Mouse (Mus musculus): ENCODE results near the gene Upk3b. TPM values are rescaled to one million over a fixed set of nuclear protein-coding genes. Genes with fewer than 3 reads are reported as not detected.

Gene Upk3b
- not detected for total RNA-seq (2021)
- long read RNA-seq, experiment 1: 0 reads
- long read RNA-seq, experiment 2: 0 reads

GRCm38 (mm10) chr5:136038258-136039214 is at the start of gene Upk3b:
TSS of gene Upk3b (plus strand) at chr5:136038496.
- no peak within 1 kb of the TSS for H3K4me3 ChIP-seq
- no peak within 1 kb of the TSS for H3K27ac ChIP-seq
- no peak for TF ChIP-seq CTCF (IDR thresholded peaks at IDR 0.05)
- no peak for DNase-seq (ENCODE audit: extremely low spot score in 1 of 2, low spot score in 2 of 2)
- intact Hi-C loops (cut with DNase I): no loop called here

DNA sequence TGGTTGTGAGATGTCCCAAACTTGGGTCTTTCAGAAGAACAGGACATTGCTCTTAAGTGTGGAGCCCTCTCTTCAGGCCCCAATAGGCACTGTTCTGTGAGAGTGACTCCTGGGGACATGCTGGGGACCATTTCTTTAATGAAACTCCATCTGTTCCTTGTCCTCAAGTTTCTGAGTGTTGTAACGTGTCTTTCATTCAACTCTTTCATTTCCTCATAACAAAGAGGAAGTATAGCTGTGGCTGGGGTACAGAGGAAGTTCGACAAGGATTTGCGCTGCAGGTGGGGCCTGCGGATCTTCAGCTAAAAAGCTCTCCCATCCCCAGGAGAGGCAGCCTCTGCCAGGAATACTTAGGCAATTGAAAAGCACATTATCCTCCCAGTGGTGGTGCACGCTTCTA is 47.7 kb upstream of the Upk3b start:
- intact Hi-C loops (cut with DNase I): no loop called here
- no peak for TF ChIP-seq CTCF (IDR thresholded peaks at IDR 0.05)
- no peak overlapping the region for H3K27ac ChIP-seq
- no peak overlapping the region for H3K4me3 ChIP-seq
- DNase-seq (ENCODE audit: extremely low spot score in 1 of 2, low spot score in 2 of 2): no peak

DNA sequence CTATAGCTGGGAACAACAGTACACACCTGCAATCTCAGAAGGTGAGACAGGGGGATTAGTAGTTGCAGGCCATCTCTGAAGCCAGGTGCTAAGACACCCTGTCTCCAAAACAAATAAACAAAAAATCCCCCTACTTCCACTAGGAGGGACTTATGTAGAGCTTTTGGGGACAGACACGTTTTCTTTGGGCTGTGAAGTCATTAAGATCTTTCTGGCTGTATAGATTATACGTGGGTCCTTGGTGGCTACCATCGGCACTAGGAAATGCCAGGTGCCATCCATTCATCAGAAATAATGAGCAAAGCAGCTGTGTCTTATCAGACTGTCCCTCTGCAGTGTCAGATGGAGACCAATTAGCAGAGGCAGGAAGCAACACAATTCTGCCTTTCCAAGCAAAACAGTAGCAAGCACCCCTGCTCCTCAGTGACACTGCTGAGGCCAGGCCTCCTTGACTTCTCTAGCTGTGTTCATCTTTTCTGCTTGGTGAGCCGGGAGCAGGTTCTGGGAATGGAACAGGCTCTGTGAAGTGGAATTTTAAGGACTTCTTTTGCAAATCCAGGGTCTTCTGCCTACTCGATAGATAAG is 44.8 kb upstream of the Upk3b start:
- Histone ChIP-seq H3K27ac (no peak overlapping the region), H3K4me3 (no peak overlapping the region)
- DNase-seq (ENCODE audit: extremely low spot score in 1 of 2, low spot score in 2 of 2): no peak
- TF ChIP-seq CTCF (IDR thresholded peaks at IDR 0.05): no peak
- intact Hi-C loops (cut with DNase I): no loop called here

DNA sequence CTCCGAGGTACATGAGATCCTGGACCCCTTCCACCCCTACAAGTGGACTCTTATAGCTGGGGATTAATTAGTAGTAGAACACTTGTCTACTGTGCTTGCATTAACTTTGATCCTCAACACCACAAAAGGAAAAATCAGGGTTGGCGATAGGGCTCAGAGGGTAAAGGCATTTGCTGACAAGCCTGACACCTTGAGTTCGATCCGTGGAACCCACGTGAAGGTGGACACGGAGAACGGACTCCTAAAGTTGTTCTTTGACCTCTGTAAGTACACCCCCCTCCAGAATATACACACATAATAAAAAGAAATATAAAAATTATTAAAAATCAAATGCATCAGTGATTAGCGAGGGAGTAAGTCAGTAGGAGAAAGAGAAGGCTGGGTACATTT is 44.0 kb upstream of the Upk3b start:
- no peak for TF ChIP-seq CTCF (IDR thresholded peaks at IDR 0.05)
- intact Hi-C loops (cut with DNase I): no loop called here
- no peak for DNase-seq (ENCODE audit: extremely low spot score in 1 of 2, low spot score in 2 of 2)
- Histone ChIP-seq H3K27ac (no peak overlapping the region), H3K4me3 (peak overlapping the region; percentile 81)

- TF ChIP-seq CTCF (IDR thresholded peaks at IDR 0.05): peak; percentile 40
- DNase-seq (ENCODE audit: extremely low spot score in 1 of 2, low spot score in 2 of 2): peak; percentile 88 to 89
- H3K4me3 ChIP-seq: peak within 1 kb of the TSS; percentile 81
- peak within 1 kb of the TSS; percentile 85 for H3K27ac ChIP-seq
- intact Hi-C loops (cut with DNase I): no loop called here
These were observed 43.3 kb upstream of the Upk3b start, which contains the start of gene Dtx2 for GRCm38 (mm10) chr5:135994725-135995687. TSS of gene Dtx2 (plus strand) at chr5:135994800.

DNA sequence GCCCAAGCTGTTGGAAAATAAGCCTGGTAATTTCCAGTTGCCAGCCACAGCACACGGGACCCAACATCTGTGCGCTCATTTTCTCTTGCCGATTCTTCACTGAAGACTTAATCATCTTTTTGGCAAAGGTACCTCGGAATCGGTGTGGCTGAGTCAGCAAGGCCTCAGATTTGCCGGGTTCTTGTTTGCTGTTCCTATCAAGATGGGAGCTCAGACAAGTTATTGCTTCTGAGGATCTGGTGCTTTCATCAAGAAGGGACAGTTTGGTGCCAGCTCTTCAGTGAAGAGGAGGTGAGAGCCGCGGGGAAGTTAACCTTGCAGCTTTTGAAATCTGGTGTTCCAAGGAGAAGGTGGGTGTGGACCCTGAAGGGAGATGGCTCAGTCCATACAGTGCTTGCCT is 42.1 kb upstream of the Upk3b start:
- Histone ChIP-seq H3K27ac (no peak overlapping the region), H3K4me3 (no peak overlapping the region)
- DNase-seq (ENCODE audit: extremely low spot score in 1 of 2, low spot score in 2 of 2): no peak
- intact Hi-C loops (cut with DNase I): no loop called here
- TF ChIP-seq CTCF (IDR thresholded peaks at IDR 0.05): no peak

DNA sequence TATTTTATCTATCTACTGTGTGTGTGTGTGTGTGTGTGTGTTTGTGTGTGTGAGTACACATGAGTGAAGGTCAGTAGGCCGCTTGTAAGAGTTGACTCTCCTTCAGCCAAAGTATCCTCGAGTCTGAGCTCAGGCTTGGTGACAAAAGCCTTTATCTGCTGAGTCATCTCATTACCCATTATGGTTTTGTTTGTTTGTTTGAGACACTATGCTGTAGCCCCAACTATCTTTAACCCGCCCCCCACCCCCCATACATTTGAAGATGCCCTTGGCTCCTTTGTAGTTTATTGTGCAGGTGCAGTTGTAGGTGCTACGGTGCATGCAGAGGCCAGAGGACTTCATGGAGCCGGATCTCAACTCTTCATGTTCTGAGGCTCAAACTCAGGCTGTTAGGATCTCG is 37.1 kb upstream of the Upk3b start:
- Histone ChIP-seq H3K27ac (no peak overlapping the region), H3K4me3 (no peak overlapping the region)
- intact Hi-C loops (cut with DNase I): no loop called here
- no peak for TF ChIP-seq CTCF (IDR thresholded peaks at IDR 0.05)
- DNase-seq (ENCODE audit: extremely low spot score in 1 of 2, low spot score in 2 of 2): no peak

GRCm38 (mm10) chr5:136002325-136002724 is 36.0 kb upstream of the Upk3b start:
- H3K27ac ChIP-seq: no peak overlapping the region
- intact Hi-C loops (cut with DNase I): no loop called here
- no peak overlapping the region for H3K4me3 ChIP-seq
- no peak for DNase-seq (ENCODE audit: extremely low spot score in 1 of 2, low spot score in 2 of 2)
- no peak for TF ChIP-seq CTCF (IDR thresholded peaks at IDR 0.05)

- Histone ChIP-seq H3K4me3 (no peak overlapping the region), H3K27ac (no peak overlapping the region)
- no peak for TF ChIP-seq CTCF (IDR thresholded peaks at IDR 0.05)
- no peak for DNase-seq (ENCODE audit: extremely low spot score in 1 of 2, low spot score in 2 of 2)
- intact Hi-C loops (cut with DNase I): no loop called here
These were observed 35.5 kb upstream of the Upk3b start for GRCm38 (mm10) chr5:136002751-136003151.

GRCm38 (mm10) chr5:136004537-136004936 is 33.8 kb upstream of the Upk3b start:
- no peak for DNase-seq (ENCODE audit: extremely low spot score in 1 of 2, low spot score in 2 of 2)
- intact Hi-C loops (cut with DNase I): no loop called here
- H3K4me3 ChIP-seq: no peak overlapping the region
- no peak for TF ChIP-seq CTCF (IDR thresholded peaks at IDR 0.05)
- no peak overlapping the region for H3K27ac ChIP-seq

- no peak for TF ChIP-seq CTCF (IDR thresholded peaks at IDR 0.05)
- no peak overlapping the region for H3K4me3 ChIP-seq
These were observed 30.6 kb upstream of the Upk3b start for GRCm38 (mm10) chr5:136007745-136008144.

More at GRCm38 (mm10) chr5:136007745-136008144, 30.6 kb upstream of the Upk3b start:
- no peak overlapping the region for H3K27ac ChIP-seq
- intact Hi-C loops (cut with DNase I): no loop called here
- no peak for DNase-seq (ENCODE audit: extremely low spot score in 1 of 2, low spot score in 2 of 2)
